Mouse (Mus musculus) heart, embryonic 13.5 days (tissue): Measurements from ENCODE around the gene 1700010I14Rik. TPM values are rescaled to one million over a fixed set of nuclear protein-coding genes. Genes with fewer than 3 reads are reported as not detected.

Experiments
- ATAC-seq: fragments of 200-750 bp; cut with Nextera tagmentation; 2 replicates; pipeline ENCODE4 v1.8.0; 2017; ENCODE audit warnings: moderate TSS enrichment; ENCODE audit not compliant: insufficient number of reproducible peaks, low FRiP score, low TSS enrichment; ENCODE audit errors: extremely low read depth
- H3K27ac ChIP-seq: fragments of 300-500 bp; sonication (generic); replicated peaks from 2 replicates; pipeline ENCODE4 v1.5.1; 2015; ENCODE audit warnings: moderate library complexity, mild to moderate bottlenecking, inconsistent platforms
- H3K27me3 ChIP-seq: fragments of 300-500 bp; sonication (generic); replicated peaks from 2 replicates; pipeline ENCODE4 v1.6.1; 2015; ENCODE audit warnings: mild to moderate bottlenecking, inconsistent platforms
- H3K36me3 ChIP-seq: fragments of 300-500 bp; sonication (generic); 2 replicates; pipeline ENCODE4 v1.6.1; 2015; ENCODE audit warnings: mild to moderate bottlenecking, inconsistent platforms
- H3K4me1 ChIP-seq: fragments of 300-500 bp; sonication (generic); 2 replicates; pipeline ENCODE4 v1.6.1; 2015; ENCODE audit warnings: inconsistent platforms
- H3K4me2 ChIP-seq: fragments of 300-500 bp; sonication (generic); 2 replicates; pipeline ENCODE4 v1.6.1; 2015; ENCODE audit warnings: inconsistent platforms, mild to moderate bottlenecking, moderate library complexity
- H3K4me3 ChIP-seq: fragments of 300-500 bp; sonication (generic); 2 replicates; pipeline ENCODE4 v1.5.1; 2015; ENCODE audit warnings: moderate library complexity, mild to moderate bottlenecking, inconsistent platforms
- H3K9ac ChIP-seq: fragments of 300-500 bp; sonication (generic); 2 replicates; pipeline ENCODE4 v1.6.1; 2015; ENCODE audit warnings: inconsistent platforms, mild to moderate bottlenecking, moderate library complexity
- H3K9me3 ChIP-seq: fragments of 300-500 bp; sonication (generic); 2 replicates; pipeline ENCODE4 v1.6.1; 2016; ENCODE audit warnings: inconsistent platforms
- WGBS: fragments of 180-500 bp; shearing (Covaris S2); methylation state at CpG from one replicate; pipeline ENCODE4 v1.1.7; 2015; ENCODE audit warnings: mixed read lengths; 5-methylcytosine and 5-hydroxymethylcytosine counted together
- polyA plus RNA-seq: library from polyadenylated mRNA; unstranded; fragments of >200 nt; fragmentation: Nextera tagmentation; extraction: Ambion mirVana; gene quantifications from 2 replicates; pipeline ENCODE4 v1.2.1, GENCODE M21; 2015

The 1700010I14Rik gene
- polyA plus RNA-seq, 1 experiment from 2014 or later: 0.57 TPM

DNA sequence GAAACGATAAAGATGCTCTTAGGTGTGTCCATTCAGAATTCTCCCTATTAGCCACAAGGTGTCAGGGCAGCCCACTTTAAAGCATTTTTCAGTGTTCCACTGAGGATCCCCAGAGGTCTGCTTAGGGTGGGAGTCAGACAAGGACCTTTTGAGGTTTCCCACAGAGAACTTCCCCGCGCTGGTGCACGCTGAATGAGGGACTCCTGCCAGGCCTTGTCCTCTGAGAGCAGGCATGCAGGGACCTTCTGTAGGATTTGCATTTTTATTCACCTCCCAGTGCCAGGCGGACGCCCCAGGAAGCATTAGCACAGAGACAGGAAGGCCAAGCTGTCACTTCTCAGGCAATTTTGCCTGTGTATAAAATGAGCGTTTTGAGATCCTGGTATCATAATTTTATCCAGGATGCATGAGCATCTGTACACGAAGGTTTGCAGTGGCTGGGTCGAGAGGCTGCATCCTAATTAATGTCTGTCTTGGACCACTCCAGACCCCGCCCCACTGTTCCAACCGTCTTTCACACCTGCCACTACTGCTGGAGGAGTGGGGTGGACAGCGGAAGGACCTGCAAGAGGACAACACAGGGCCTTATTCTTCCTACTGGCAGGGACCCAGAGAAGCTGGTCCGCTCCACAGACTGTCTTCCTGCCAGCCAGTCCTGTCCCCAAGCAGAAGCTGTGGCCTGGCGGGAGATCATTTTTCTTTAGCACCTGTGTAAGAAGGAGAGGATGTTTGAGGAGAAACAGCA, 35.2 kb downstream of the 1700010I14Rik start:
- H3K4me1 ChIP-seq: no peaks in the 10 kb centered on the region
- peaks cover 8% of the 10 kb centered on the region; the same call in 1 of the 2 replicates for H3K27me3 ChIP-seq
- no peak overlapping the region for H3K9ac ChIP-seq
- WGBS: 33% methylated on average over 14 of the region's 14 CpGs
- no peaks in the 10 kb centered on the region for H3K36me3 ChIP-seq
- no peak overlapping the region for H3K27ac ChIP-seq
- no peak overlapping the region for H3K4me2 ChIP-seq
- H3K9me3 ChIP-seq: no peaks in the 10 kb centered on the region
- H3K4me3 ChIP-seq: no peak overlapping the region
- no peak for ATAC-seq

DNA sequence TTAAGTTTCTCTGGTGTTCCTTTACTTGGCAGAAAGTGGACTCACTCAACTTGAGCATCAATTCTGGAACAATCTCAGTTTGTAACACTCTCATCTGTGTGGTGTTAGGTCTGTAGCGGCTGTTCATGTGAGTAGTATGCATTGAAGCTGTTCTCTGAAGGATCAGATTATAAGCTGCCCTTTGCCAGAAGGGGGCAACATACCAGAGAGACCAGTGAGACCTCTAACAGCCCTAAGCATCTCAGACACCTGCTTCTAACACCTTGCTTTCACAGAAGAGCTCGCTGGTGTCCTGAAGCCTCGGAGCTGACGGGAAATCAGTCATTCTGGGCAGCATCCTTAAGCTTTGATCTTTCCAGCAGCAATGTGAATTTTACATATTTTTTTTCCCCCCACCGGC, 42.0 kb downstream of the 1700010I14Rik start:
- Histone ChIP-seq H3K9ac (no peak overlapping the region), H3K36me3 (no peaks in the 10 kb centered on the region), H3K4me1 (peaks cover 4% of the 10 kb centered on the region), H3K27ac (no peak overlapping the region), H3K4me3 (no peak overlapping the region), H3K4me2 (no peak overlapping the region), H3K27me3 (peaks cover 27% of the 10 kb centered on the region), H3K9me3 (no peaks in the 10 kb centered on the region)
- no peak for ATAC-seq
- WGBS: 57% methylated on average over 5 of the region's 5 CpGs

DNA sequence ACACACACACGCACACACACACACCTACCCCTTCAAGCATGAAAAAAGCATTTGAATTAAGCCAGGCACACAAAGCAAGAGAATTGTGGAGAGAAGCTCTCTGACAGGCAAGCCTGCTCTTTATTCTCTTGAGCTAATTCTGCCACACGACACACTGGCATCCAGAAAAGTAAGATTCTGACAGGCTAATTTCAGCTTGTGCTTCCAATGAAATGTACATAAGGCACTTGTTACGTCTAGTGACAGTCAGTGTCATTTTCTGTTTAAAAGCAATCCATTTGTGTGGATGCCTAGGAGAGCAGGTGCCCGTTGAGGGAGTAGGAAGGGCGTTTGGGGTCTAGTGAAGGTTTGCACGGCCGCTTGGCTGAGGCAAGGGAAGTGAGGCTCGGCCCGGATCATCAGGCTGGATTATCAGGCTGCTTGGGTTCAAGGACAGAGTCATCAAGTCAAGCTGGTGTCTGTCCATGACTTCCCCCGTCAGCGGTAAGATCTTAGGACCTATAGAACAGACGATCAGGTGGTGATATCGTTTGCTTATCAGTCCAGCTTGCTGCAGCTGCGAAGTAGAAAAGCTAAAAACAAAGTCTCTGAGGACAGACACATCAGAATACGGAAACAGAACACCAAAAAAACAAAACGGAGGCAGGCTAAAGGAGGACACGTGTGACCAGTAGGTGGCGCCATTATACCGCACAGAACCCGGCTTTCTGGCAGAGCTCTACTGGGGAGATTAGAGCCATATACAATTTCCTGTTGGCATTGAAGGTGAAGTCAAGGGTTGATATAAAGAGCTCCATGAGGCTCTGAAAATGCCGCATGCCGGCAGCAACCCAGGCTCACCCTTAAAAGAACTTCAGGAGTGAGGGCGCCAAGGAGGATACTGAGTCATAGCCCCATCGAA, 43.4 kb downstream of the 1700010I14Rik start:
- no peak; the same call in 1 of the 2 replicates for ATAC-seq
- Histone ChIP-seq H3K4me3 (peak overlapping the region; percentile 30), H3K9me3 (no peaks in the 10 kb centered on the region), H3K4me2 (peak overlapping the region; percentile 64), H3K4me1 (peaks cover 4% of the 10 kb centered on the region), H3K27me3 (peaks cover 25% of the 10 kb centered on the region), H3K9ac (peak overlapping the region; percentile 57), H3K36me3 (no peaks in the 10 kb centered on the region), H3K27ac (no peak overlapping the region)
- WGBS: 17% methylated on average over 24 of the region's 24 CpGs

DNA sequence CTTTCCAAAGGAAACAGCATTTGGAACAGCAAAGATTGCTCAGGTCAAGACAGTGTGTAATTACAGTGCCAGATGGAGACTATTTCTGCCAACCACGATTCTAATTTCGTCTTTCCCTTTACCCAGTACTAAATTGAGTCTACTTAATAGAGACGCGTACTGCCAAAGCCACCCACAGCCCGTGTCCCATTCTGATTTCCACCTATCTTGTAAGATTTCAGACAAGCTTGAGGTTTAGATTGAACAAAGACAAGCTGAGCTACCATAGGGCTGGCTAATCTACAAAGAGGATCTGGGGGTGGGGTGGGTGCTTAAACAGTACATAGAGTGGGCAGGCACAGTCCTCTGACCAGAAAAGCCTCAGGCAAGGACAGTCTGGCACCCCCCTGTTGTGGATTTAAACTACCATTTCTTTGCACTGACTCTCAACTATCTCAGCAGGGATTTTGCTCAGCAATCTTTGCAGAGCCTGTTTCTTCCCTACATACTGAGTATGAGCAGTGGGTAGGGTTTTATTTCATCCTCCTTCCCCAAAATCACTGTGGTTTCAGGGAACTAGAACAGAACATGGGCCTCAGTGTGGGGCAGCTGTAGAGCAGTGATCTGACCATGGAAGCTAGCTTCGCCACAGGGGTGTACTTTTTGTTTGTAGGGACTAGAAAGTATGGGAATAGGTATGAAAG, 44.4 kb downstream of the 1700010I14Rik start:
- Histone ChIP-seq H3K9ac (no peak overlapping the region), H3K27ac (no peak overlapping the region), H3K9me3 (no peaks in the 10 kb centered on the region), H3K4me1 (peaks cover 4% of the 10 kb centered on the region), H3K27me3 (peaks cover 25% of the 10 kb centered on the region), H3K4me3 (no peak overlapping the region), H3K4me2 (peak overlapping the region; percentile 64), H3K36me3 (no peaks in the 10 kb centered on the region)
- no peak for ATAC-seq
- WGBS: 67% methylated on average over 6 of the region's 6 CpGs

DNA sequence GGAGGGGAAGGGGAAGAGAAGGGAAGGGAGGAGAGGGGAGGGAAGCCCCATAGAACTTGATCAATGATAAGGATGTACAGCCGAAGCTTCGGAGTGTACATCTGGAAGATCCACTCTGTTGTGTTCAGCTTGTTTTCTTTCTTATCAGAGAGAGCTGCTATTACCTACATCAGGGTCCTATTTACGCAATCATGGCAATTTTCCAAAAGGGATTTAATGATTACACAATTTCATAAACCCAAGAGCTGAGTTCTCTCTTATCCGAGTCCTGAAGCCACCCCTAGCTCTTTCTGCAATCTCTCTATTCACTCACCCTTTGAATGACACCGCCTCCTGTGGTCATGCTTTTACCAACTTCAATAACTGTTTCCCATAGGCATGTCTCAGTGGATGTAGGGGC, 45.4 kb downstream of the 1700010I14Rik start:
- ATAC-seq: no peak
- H3K27ac ChIP-seq: no peak overlapping the region
- WGBS: 68% methylated on average over 5 of the region's 5 CpGs

DNA sequence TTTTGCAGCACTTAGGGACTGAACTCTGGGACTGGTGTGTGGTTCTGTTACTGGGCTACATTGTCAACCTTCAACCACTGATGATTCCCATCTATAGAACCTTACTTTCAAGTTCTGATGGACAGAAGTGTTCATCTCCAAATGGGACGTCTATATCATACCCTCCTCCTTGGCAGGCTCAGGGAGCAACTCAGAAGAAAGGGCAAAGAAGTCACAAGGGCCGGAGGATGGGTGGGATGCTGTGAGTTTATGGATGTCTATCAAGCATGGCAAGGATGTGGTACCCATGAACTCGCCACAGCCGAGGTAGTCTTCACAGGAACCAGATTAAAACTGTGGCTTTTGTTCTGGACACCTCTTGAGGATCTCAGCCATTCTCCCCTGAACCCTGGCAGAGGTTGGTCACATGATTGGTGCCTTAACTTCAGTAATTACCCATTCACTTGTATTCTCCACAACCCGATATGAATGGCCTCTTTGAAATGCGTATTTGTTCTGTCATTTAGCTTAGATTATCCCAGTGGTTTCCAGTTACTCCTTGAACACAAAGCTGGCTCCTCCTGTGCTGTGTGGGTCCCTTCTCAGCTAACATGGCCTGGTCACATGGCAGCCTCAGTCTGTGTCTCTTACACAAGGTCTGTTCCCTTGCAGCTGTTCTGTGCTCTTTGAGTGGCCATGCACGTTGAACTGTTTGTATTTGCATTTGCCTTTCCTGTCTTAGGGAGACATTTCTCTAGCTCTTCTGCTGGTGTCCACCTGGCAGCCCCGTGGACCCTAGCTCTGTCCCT, 47.6 kb downstream of the 1700010I14Rik start:
- no peak overlapping the region for H3K9ac ChIP-seq
- H3K4me1 ChIP-seq: peaks cover 4% of the 10 kb centered on the region
- peaks cover 25% of the 10 kb centered on the region for H3K27me3 ChIP-seq
- H3K9me3 ChIP-seq: no peaks in the 10 kb centered on the region
- no peaks in the 10 kb centered on the region for H3K36me3 ChIP-seq
- no peak overlapping the region for H3K4me2 ChIP-seq
- no peak for ATAC-seq
- 63% methylated on average over 8 of the region's 8 CpGs for WGBS
- H3K27ac ChIP-seq: no peak overlapping the region
- no peak overlapping the region for H3K4me3 ChIP-seq

More for the DNA sequence above, 45.4 kb downstream of the 1700010I14Rik start:
- Histone ChIP-seq H3K4me2 (no peak overlapping the region), H3K4me3 (no peak overlapping the region), H3K36me3 (no peaks in the 10 kb centered on the region), H3K4me1 (peaks cover 4% of the 10 kb centered on the region), H3K9me3 (no peaks in the 10 kb centered on the region), H3K9ac (no peak overlapping the region), H3K27me3 (peaks cover 25% of the 10 kb centered on the region)

DNA sequence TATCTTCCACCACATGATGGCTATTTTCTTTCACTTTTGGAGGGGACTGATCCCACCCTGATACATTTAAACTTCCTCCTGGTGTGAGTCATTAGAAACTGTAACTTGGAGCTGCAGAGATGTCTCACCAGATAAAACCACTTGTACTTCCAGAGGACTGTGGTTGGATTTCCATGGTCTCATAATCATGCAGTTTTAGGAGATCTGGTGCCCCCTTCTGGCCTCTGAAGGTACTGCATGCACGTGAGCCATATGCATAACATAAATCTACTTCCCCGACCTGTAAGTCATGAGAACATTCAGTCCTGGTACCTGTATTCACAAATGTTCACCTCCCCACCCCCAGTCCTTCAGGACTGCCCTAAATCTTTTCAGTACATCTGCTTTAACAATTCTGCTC, 54.6 kb downstream of the 1700010I14Rik start:
- Histone ChIP-seq H3K4me1 (no peaks in the 10 kb centered on the region), H3K36me3 (no peaks in the 10 kb centered on the region), H3K4me3 (no peak overlapping the region), H3K9ac (no peak overlapping the region), H3K27me3 (0 out of 2 replicates have a peak, but pooled peaks cover 2% of the 10 kb centered on the region), H3K9me3 (no peaks in the 10 kb centered on the region), H3K27ac (no peak overlapping the region), H3K4me2 (no peak overlapping the region)
- WGBS: 48% methylated on average over 2 of the region's 2 CpGs
- ATAC-seq: no peak

DNA sequence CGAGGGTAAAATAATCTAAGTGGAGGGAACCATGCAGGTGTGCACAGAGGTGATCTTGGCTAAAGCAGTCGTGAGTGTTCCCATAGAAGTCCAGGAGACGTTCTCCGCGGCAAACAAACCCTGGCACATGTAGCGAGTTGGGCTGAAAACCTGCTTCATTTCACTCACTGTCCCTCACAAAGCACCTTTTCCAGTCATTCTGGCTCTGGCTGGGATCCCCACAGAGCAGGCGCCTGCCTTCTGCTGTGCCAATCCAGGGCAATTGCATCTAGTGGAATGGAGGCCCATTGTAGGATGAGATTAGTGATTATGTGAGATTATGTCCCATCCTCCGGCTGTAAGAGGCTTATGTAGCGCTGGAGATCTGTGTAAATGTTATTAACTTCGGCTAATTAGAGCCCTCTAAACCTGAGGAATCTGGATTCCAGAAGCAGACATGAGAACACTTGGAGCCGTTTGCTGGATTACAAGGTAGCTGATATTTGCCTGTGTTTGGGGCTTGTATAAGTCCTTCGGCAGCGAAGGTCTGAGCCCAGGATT, 64.4 kb downstream of the 1700010I14Rik start:
- Histone ChIP-seq H3K9ac (no peak overlapping the region), H3K9me3 (no peaks in the 10 kb centered on the region), H3K36me3 (no peaks in the 10 kb centered on the region), H3K27ac (no peak overlapping the region), H3K4me1 (no peaks in the 10 kb centered on the region; the same call in 1 of the 2 replicates), H3K27me3 (0 out of 2 replicates have a peak, but pooled peaks cover 3% of the 10 kb centered on the region), H3K4me2 (no peak overlapping the region), H3K4me3 (no peak overlapping the region)
- ATAC-seq: no peak
- WGBS: 73% methylated on average over 13 of the region's 13 CpGs

DNA sequence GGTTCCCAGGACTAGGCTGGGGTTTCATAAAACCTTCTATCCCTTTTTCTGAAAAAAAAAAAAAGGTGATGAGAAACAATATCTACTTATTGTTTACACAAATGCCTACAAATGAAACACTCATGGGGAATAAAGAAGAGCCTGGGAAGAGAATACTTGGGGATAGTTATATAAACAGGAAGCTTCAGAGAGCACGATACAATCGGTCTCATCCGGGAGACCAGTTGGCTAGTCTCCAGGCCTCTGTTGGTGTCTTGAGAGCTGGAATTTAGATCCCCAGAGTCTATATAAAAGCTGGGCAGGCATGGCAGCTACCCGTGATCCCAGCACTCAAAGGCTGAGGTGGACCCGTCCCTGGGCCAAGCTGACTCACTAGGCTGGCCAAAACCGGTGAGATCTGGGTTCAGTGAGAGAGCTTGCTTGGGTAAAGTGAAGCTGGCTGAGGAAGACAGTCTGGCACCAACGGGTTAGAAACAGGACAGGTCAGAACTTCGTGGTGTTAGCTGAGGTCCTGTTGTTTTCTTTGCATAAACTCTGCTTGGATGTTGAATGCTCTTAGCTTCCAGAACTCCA, 71.3 kb downstream of the 1700010I14Rik start:
- Histone ChIP-seq H3K4me3 (no peak overlapping the region), H3K27ac (no peak overlapping the region), H3K4me2 (no peak overlapping the region), H3K9ac (no peak overlapping the region), H3K27me3 (no peaks in the 10 kb centered on the region; the same call in 1 of the 2 replicates), H3K36me3 (no peaks in the 10 kb centered on the region), H3K9me3 (no peaks in the 10 kb centered on the region), H3K4me1 (no peaks in the 10 kb centered on the region; the same call in 1 of the 2 replicates)
- 59% methylated on average over 8 of the region's 8 CpGs for WGBS
- no peak for ATAC-seq
